In genomic region chr7:107681306-107681705, GRCm38 (mm10) we compare ENCODE assay signal across 34 mouse cellular contexts. TPM values are rescaled to one million over a fixed set of nuclear protein-coding genes. Genes with fewer than 3 reads are reported as not detected.
DNase-seq lines count a peak whose midpoint lies in the region; ATAC-seq and TF ChIP-seq lines count a peak whose summit lies in the region.
"Had no signal": no experiment of that assay in that cellular context is flagged by ENCODE, and none has a peak within 500 bp of the region (broad histone marks: within the 10 kb centered on the region; RNA-seq: fewer than 3 reads in every experiment).

No protein-coding gene starts in this region.

- TF ChIP-seq EP300 in lung, postnatal 0 days (IDR thresholded peaks at IDR 0.05): peak; percentile 39; the same call in 1 of the 2 replicates

- no peaks in the 10 kb centered on the region for H3K4me1 ChIP-seq in embryonic facial prominence, embryonic 15.5 days
- H3K4me1 ChIP-seq in embryonic facial prominence, embryonic 10.5 days: peaks cover 16% of the 10 kb centered on the region
- H3K4me1 ChIP-seq in lung, postnatal 0 days (ENCODE audit: insufficient read depth, low read depth, low read length): no peaks in the 10 kb centered on the region; the same call in 1 of the 2 replicates
- peaks cover 12% of the 10 kb centered on the region; the same call in 1 of the 2 replicates for H3K4me1 ChIP-seq in intestine, embryonic 16.5 days (ENCODE audit: control insufficient read depth, insufficient read depth, low read length)
- H3K4me1 ChIP-seq in stomach, embryonic 16.5 days (ENCODE audit: control insufficient read depth, insufficient read depth, low read length): peaks cover 14% of the 10 kb centered on the region

- H3K27me3 ChIP-seq in embryonic facial prominence, embryonic 15.5 days: no peaks in the 10 kb centered on the region
- no peaks in the 10 kb centered on the region for H3K27me3 ChIP-seq in embryonic facial prominence, embryonic 10.5 days (replicated peaks; ENCODE audit: low read depth, poor library complexity, severe bottlenecking)
- no peaks in the 10 kb centered on the region for H3K27me3 ChIP-seq in lung, postnatal 0 days (replicated peaks; ENCODE audit: insufficient read depth, low read length)
- no peaks in the 10 kb centered on the region for H3K27me3 ChIP-seq in intestine, embryonic 16.5 days (replicated peaks; ENCODE audit: control insufficient read depth, insufficient read depth, low read length)
- H3K27me3 ChIP-seq in stomach, embryonic 16.5 days (ENCODE audit: control insufficient read depth, insufficient read depth, low read length): no peaks in the 10 kb centered on the region
- H3K27me3 ChIP-seq: embryonic facial prominence, embryonic 13.5 days; heart, embryonic 13.5 days; Patski had no signal

- 64% methylated on average over 2 of the region's 2 CpGs for WGBS in embryonic facial prominence, embryonic 15.5 days
- 88% methylated on average over 2 of the region's 2 CpGs for WGBS in embryonic facial prominence, embryonic 10.5 days
- WGBS in lung, postnatal 0 days: 33% methylated on average over 2 of the region's 2 CpGs
- 49% methylated on average over 2 of the region's 2 CpGs for WGBS in intestine, embryonic 16.5 days
- 75% methylated on average over 2 of the region's 2 CpGs for WGBS in stomach, embryonic 16.5 days

- no peak for DNase-seq in embryonic facial prominence, embryonic 10.5 days (ENCODE audit: low spot score)
- peak; percentile 70 for DNase-seq in lung, postnatal 0 days (ENCODE audit: low spot score)
- DNase-seq in lung, adult 18-20 months: no peak
- no peak for DNase-seq in adrenal gland, postnatal 4 days (ENCODE audit: low spot score in 2 of 2)
- DNase-seq in adrenal gland, postnatal 36 days: no peak
- DNase-seq: adrenal gland, adult 2 months; adrenal gland, postnatal 14 days; cerebellum, adult 2 months; cerebellum, adult 9-11 months; cerebellum, postnatal 25 days; forebrain, postnatal 0 days; gastrocnemius, adult 2 months; gastrocnemius, postnatal 14 days; heart, adult 18-20 months; heart, postnatal 14 days; heart, postnatal 4 days had no signal

- H3K27ac ChIP-seq in embryonic facial prominence, embryonic 15.5 days (replicated peaks): peak overlapping the region; percentile 48; the same call in 1 of the 2 replicates
- no peak overlapping the region for H3K27ac ChIP-seq in embryonic facial prominence, embryonic 10.5 days (replicated peaks)
- H3K27ac ChIP-seq in lung, postnatal 0 days (ENCODE audit: low read length): peak overlapping the region; percentile 78
- no peak overlapping the region for H3K27ac ChIP-seq in intestine, embryonic 16.5 days (ENCODE audit: low read length)
- peak overlapping the region; percentile 34 for H3K27ac ChIP-seq in stomach, embryonic 16.5 days (ENCODE audit: low read length)
- H3K27ac ChIP-seq: embryonic facial prominence, embryonic 13.5 days; gastrocnemius, adult 2 months; heart, embryonic 10.5 days; heart, embryonic 13.5 days; hindbrain, embryonic 14.5 days; hindbrain, postnatal 0 days had no signal

- H3K4me3 ChIP-seq in embryonic facial prominence, embryonic 15.5 days (replicated peaks): no peak overlapping the region
- H3K4me3 ChIP-seq in embryonic facial prominence, embryonic 10.5 days: no peak overlapping the region
- no peak overlapping the region for H3K4me3 ChIP-seq in lung, postnatal 0 days (ENCODE audit: low read depth, low read length)
- no peak overlapping the region for H3K4me3 ChIP-seq in intestine, embryonic 16.5 days (ENCODE audit: low read length)
- no peak overlapping the region for H3K4me3 ChIP-seq in stomach, embryonic 16.5 days (replicated peaks; ENCODE audit: low read length)
- H3K4me3 ChIP-seq: embryonic facial prominence, embryonic 13.5 days; gastrocnemius, adult 2 months; heart, embryonic 10.5 days; heart, embryonic 13.5 days had no signal

- no peak for TF ChIP-seq CTCF in lung, postnatal 0 days (IDR thresholded peaks at IDR 0.05)

- H3K36me3 ChIP-seq in embryonic facial prominence, embryonic 15.5 days: peaks cover 5% of the 10 kb centered on the region; the same call in 1 of the 2 replicates
- peaks cover 41% of the 10 kb centered on the region for H3K36me3 ChIP-seq in embryonic facial prominence, embryonic 10.5 days (replicated peaks)
- H3K36me3 ChIP-seq in lung, postnatal 0 days (ENCODE audit: insufficient read depth, low read length): no peaks in the 10 kb centered on the region
- H3K36me3 ChIP-seq in intestine, embryonic 16.5 days (ENCODE audit: control insufficient read depth, insufficient read depth, low read length): no peaks in the 10 kb centered on the region
- no peaks in the 10 kb centered on the region for H3K36me3 ChIP-seq in stomach, embryonic 16.5 days (ENCODE audit: control insufficient read depth, insufficient read depth, low read length)

- ATAC-seq in embryonic facial prominence, embryonic 15.5 days (ENCODE audit: insufficient number of reproducible peaks, low FRiP score, low TSS enrichment, low read depth): no peak
- ATAC-seq in lung, postnatal 0 days: peak; percentile 61
- peak; percentile 22; the same call in 1 of the 2 replicates for ATAC-seq in intestine, embryonic 16.5 days
- ATAC-seq in stomach, embryonic 16.5 days (ENCODE audit: insufficient read depth, low FRiP score): no peak
- ATAC-seq: forebrain, embryonic 14.5 days; forebrain, postnatal 0 days; hindbrain, postnatal 0 days; inflammation-experienced regulatory T-cells, adult 6 months; Patski had no signal

- H3K9ac ChIP-seq in embryonic facial prominence, embryonic 15.5 days: no peak overlapping the region
- H3K9ac ChIP-seq in lung, postnatal 0 days (replicated peaks; ENCODE audit: low read depth): no peak overlapping the region
- no peak overlapping the region for H3K9ac ChIP-seq in intestine, embryonic 16.5 days (ENCODE audit: low read depth, low read length)
- no peak overlapping the region for H3K9ac ChIP-seq in stomach, embryonic 16.5 days (ENCODE audit: low read length)
- H3K9ac ChIP-seq: embryonic facial prominence, embryonic 13.5 days; forebrain, postnatal 0 days; heart, embryonic 13.5 days; hindbrain, embryonic 14.5 days had no signal

- H3K9me3 ChIP-seq in embryonic facial prominence, embryonic 15.5 days (replicated peaks): no peaks in the 10 kb centered on the region
- H3K9me3 ChIP-seq in embryonic facial prominence, embryonic 10.5 days: no peaks in the 10 kb centered on the region
- H3K9me3 ChIP-seq in lung, postnatal 0 days (ENCODE audit: low read length): no peaks in the 10 kb centered on the region
- H3K9me3 ChIP-seq in intestine, embryonic 16.5 days (ENCODE audit: control insufficient read depth, low read length): no peaks in the 10 kb centered on the region
- H3K9me3 ChIP-seq in stomach, embryonic 16.5 days (replicated peaks; ENCODE audit: control insufficient read depth, low read length): no peaks in the 10 kb centered on the region
- H3K9me3 ChIP-seq: embryonic facial prominence, embryonic 13.5 days; heart, embryonic 10.5 days; heart, embryonic 13.5 days had no signal

- no peak overlapping the region for H3K4me2 ChIP-seq in embryonic facial prominence, embryonic 15.5 days (replicated peaks)
- H3K4me2 ChIP-seq in lung, postnatal 0 days (replicated peaks; ENCODE audit: low read depth, low read length): no peak overlapping the region
- no peak overlapping the region for H3K4me2 ChIP-seq in intestine, embryonic 16.5 days (ENCODE audit: low read depth, low read length)
- no peak overlapping the region for H3K4me2 ChIP-seq in stomach, embryonic 16.5 days (ENCODE audit: low read depth, low read length)
- H3K4me2 ChIP-seq: embryonic facial prominence, embryonic 13.5 days; heart, embryonic 13.5 days; hindbrain, embryonic 14.5 days had no signal

RNA-seq across cellular contexts. Expression of gene 5330417H12Rik, which starts 56.3 kb away (rescaled TPM):
- 0.23 TPM in 1 of 2 replicates, not detected in the other for polyA plus RNA-seq in embryonic facial prominence, embryonic 15.5 days (2015; fragmentation: Nextera tagmentation; extraction: Ambion mirVana)
- polyA plus RNA-seq in embryonic facial prominence, embryonic 10.5 days (2016; fragmentation: Nextera tagmentation; extraction: Ambion mirVana): not detected in 2 replicates
- polyA plus RNA-seq in lung, postnatal 0 days (2015; fragmentation: Nextera tagmentation; extraction: Ambion mirVana): not detected in 2 replicates
- not detected in 2 replicates for polyA plus RNA-seq in intestine, embryonic 16.5 days (2015; fragmentation: Nextera tagmentation; extraction: Ambion mirVana)
- polyA plus RNA-seq in stomach, embryonic 16.5 days (2015; fragmentation: Nextera tagmentation; extraction: Ambion mirVana): not detected in 2 replicates
- total RNA-seq in adrenal gland, postnatal 4 days (2021): not detected
- not detected for total RNA-seq in adrenal gland, postnatal 36 days (2021)
- total RNA-seq: adrenal gland, adult 2 months; adrenal gland, postnatal 14 days; common myeloid progenitor, adult 5-6 weeks; ES-E14; forebrain, postnatal 0 days; gastrocnemius, adult 2 months; gastrocnemius, postnatal 14 days; gastrocnemius, postnatal 4 days; heart, adult 18-20 months; heart, postnatal 14 days; heart, postnatal 4 days; hindbrain, postnatal 0 days had no signal
- polyA plus RNA-seq: adrenal gland, adult 2 months; cerebellum, adult 2 months; embryonic facial prominence, embryonic 13.5 days; forebrain, embryonic 11.5 days; forebrain, embryonic 14.5 days; forebrain, postnatal 0 days; frontal cortex, adult 2 months; heart, embryonic 13.5 days; heart, embryonic 16.5 days; hindbrain, embryonic 11.5 days; hindbrain, embryonic 14.5 days; hindbrain, postnatal 0 days; inflammation-experienced regulatory T-cells, adult 6 months; Patski had no signal

Comparison
In these comparisons a context has a peak if more than half of its experiments do, and no peak if none do; other contexts are left out.
1. H3K27ac ChIP-seq: peak in embryonic facial prominence, embryonic 15.5 days (single experiment), lung, postnatal 0 days (single experiment) and stomach, embryonic 16.5 days (single experiment); none in embryonic facial prominence, embryonic 10.5 days (single experiment) and intestine, embryonic 16.5 days (single experiment).
2. ATAC-seq: peak in lung, postnatal 0 days (single experiment) and intestine, embryonic 16.5 days (single experiment); none in embryonic facial prominence, embryonic 15.5 days (single experiment) and stomach, embryonic 16.5 days (single experiment).